ENCODE assay signal across 8 mouse cellular contexts in the genomic region with DNA sequence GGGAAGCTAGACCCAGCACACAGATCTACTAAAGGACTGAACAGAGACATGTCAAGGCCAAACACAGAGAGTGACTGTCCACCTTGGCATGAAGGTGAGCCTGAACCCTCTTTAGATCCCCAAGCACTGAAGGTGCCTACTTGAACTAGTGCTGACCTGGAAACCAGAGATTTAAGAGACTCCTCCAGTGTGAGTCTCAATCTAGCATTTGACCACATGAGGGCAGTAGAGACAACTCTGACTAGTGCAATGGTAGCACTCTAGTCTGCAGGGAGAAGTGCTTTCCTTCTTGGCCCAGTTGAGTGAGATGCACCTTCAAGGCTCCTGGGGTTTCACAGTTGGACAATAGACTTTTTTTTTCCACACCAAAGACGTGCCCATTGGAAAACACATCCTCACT. TPM values are rescaled to one million over a fixed set of nuclear protein-coding genes. Genes with fewer than 3 reads are reported as not detected.
DNase-seq lines count a peak whose midpoint lies in the region; ATAC-seq and TF ChIP-seq lines count a peak whose summit lies in the region.
"Had no signal": no experiment of that assay in that cellular context is flagged by ENCODE, and none has a peak within 500 bp of the region (broad histone marks: within the 10 kb centered on the region; RNA-seq: fewer than 3 reads in every experiment).

No protein-coding gene starts in this region.

- no peaks in the 10 kb centered on the region for H3K27me3 ChIP-seq in liver, embryonic 11.5 days (replicated peaks; ENCODE audit: control insufficient read depth, insufficient read depth, low read length)
- H3K27me3 ChIP-seq in intestine, embryonic 15.5 days (replicated peaks), result no peaks in the 10 kb centered on the region
- no peaks in the 10 kb centered on the region for H3K27me3 ChIP-seq in lung, postnatal 0 days (replicated peaks; ENCODE audit: insufficient read depth, low read length)

- no peak overlapping the region for H3K9ac ChIP-seq in liver, embryonic 11.5 days (ENCODE audit: low read depth, low read length)
- no peak overlapping the region for H3K9ac ChIP-seq in intestine, embryonic 15.5 days
- H3K9ac ChIP-seq in lung, postnatal 0 days (replicated peaks; ENCODE audit: low read depth), result no peak overlapping the region

- no peaks in the 10 kb centered on the region for H3K4me1 ChIP-seq in liver, embryonic 11.5 days (replicated peaks; ENCODE audit: control insufficient read depth, insufficient read depth, low read length)
- H3K4me1 ChIP-seq in bone marrow, adult 2 months (ENCODE audit: control insufficient read depth, insufficient read depth, low read length), result peaks cover 9% of the 10 kb centered on the region
- no peaks in the 10 kb centered on the region for H3K4me1 ChIP-seq in intestine, embryonic 15.5 days (replicated peaks)
- H3K4me1 ChIP-seq in lung, postnatal 0 days (ENCODE audit: insufficient read depth, low read depth, low read length), result no peaks in the 10 kb centered on the region

- no peak for TF ChIP-seq EP300 in lung, postnatal 0 days (IDR thresholded peaks at IDR 0.05)

- DNase-seq in liver, result peak; percentile 25
- no peak for DNase-seq in liver, embryonic 11.5 days (ENCODE audit: low spot score)
- peak; percentile 52 for DNase-seq in embryo, embryonic 11.5 days (ENCODE audit: low read depth, low spot score)
- DNase-seq in lung, postnatal 0 days (ENCODE audit: low spot score), result peak; percentile 76
- peak; percentile 62 for DNase-seq in retina, postnatal 7 days (ENCODE audit: low read depth, low spot score)

- H3K4me2 ChIP-seq in liver, embryonic 11.5 days, result no peak overlapping the region
- H3K4me2 ChIP-seq in intestine, embryonic 15.5 days (replicated peaks), result no peak overlapping the region
- H3K4me2 ChIP-seq in lung, postnatal 0 days (replicated peaks; ENCODE audit: low read depth, low read length), result no peak overlapping the region

- H3K27ac ChIP-seq in liver, embryonic 11.5 days (ENCODE audit: low read depth, low read length), result no peak overlapping the region
- no peak overlapping the region for H3K27ac ChIP-seq in bone marrow, adult 2 months (ENCODE audit: control insufficient read depth, insufficient read depth, low read depth, low read length, poor library complexity)
- H3K27ac ChIP-seq in intestine, embryonic 15.5 days, result no peak overlapping the region
- no peak overlapping the region for H3K27ac ChIP-seq in lung, postnatal 0 days (ENCODE audit: low read length)
- H3K27ac ChIP-seq: macrophage had no signal

- TF ChIP-seq CTCF in bone marrow, adult 2 months (IDR thresholded peaks at IDR 0.05; ENCODE audit: control insufficient read depth, insufficient read depth, low read length), result peak; percentile 46
- TF ChIP-seq CTCF in lung, postnatal 0 days (IDR thresholded peaks at IDR 0.05), result peak; percentile 90

- 29% methylated on average over 1 of the region's 1 CpGs for WGBS in liver, embryonic 11.5 days
- WGBS in bone marrow, adult 2 months, result 35% methylated on average over 1 of the region's 1 CpGs
- 40% methylated on average over 1 of the region's 1 CpGs for WGBS in intestine, embryonic 15.5 days
- 43% methylated on average over 1 of the region's 1 CpGs for WGBS in lung, postnatal 0 days

- H3K9me3 ChIP-seq in liver, embryonic 11.5 days (ENCODE audit: control insufficient read depth, low read length), result no peaks in the 10 kb centered on the region
- H3K9me3 ChIP-seq in intestine, embryonic 15.5 days, result no peaks in the 10 kb centered on the region
- no peaks in the 10 kb centered on the region for H3K9me3 ChIP-seq in lung, postnatal 0 days (ENCODE audit: low read length)

- no peak overlapping the region for H3K4me3 ChIP-seq in liver, embryonic 11.5 days (ENCODE audit: low read depth, low read length)
- H3K4me3 ChIP-seq in bone marrow, adult 2 months (replicated peaks; ENCODE audit: control insufficient read depth, low read depth, low read length), result no peak overlapping the region
- no peak overlapping the region for H3K4me3 ChIP-seq in intestine, embryonic 15.5 days (replicated peaks)
- H3K4me3 ChIP-seq in lung, postnatal 0 days (ENCODE audit: low read depth, low read length), result no peak overlapping the region

- no peak for TF ChIP-seq POLR2A in bone marrow, adult 2 months (IDR thresholded peaks at IDR 0.05; ENCODE audit: borderline replicate concordance, control insufficient read depth, low read depth, low read length)

- ATAC-seq in liver, embryonic 11.5 days (replicated peaks; ENCODE audit: low FRiP score), result no peak; the same call in 1 of the 2 replicates
- peak; percentile 56; the same call in 1 of the 2 replicates for ATAC-seq in intestine, embryonic 15.5 days
- ATAC-seq in lung, postnatal 0 days, result no peak; the same call in 1 of the 2 replicates

- H3K36me3 ChIP-seq in liver, embryonic 11.5 days (ENCODE audit: control insufficient read depth, insufficient read depth, low read length), result peaks cover 2% of the 10 kb centered on the region; the same call in 1 of the 2 replicates
- peaks cover 3% of the 10 kb centered on the region; the same call in 1 of the 2 replicates for H3K36me3 ChIP-seq in intestine, embryonic 15.5 days
- no peaks in the 10 kb centered on the region for H3K36me3 ChIP-seq in lung, postnatal 0 days (ENCODE audit: insufficient read depth, low read length)

RNA-seq across cellular contexts. Expression of gene Cd276, which starts 20.5 kb away (rescaled TPM):
- polyA plus RNA-seq in liver, embryonic 11.5 days (2014; fragmentation: Nextera tagmentation; extraction: Ambion mirVana), result 14.9 and 17.8 TPM in 2 replicates
- polyA plus RNA-seq in bone marrow, adult 2 months (2011; ENCODE audit: insufficient read depth, insufficient read length, low replicate concordance, missing spikeins), result 0.88 and 5.0 TPM in 2 replicates
- 22.7 and 23.6 TPM in 2 replicates for polyA plus RNA-seq in intestine, embryonic 15.5 days (2015; fragmentation: Nextera tagmentation; extraction: Ambion mirVana)
- polyA plus RNA-seq in lung, postnatal 0 days (2015; fragmentation: Nextera tagmentation; extraction: Ambion mirVana), result 9.9 and 10.7 TPM in 2 replicates

RNA-seq across cellular contexts. Expression of gene Insyn1, which starts 46.4 kb away (rescaled TPM):
- 0.30 and 0.43 TPM in 2 replicates for polyA plus RNA-seq in liver, embryonic 11.5 days (2014; fragmentation: Nextera tagmentation; extraction: Ambion mirVana)
- not detected in 2 replicates for polyA plus RNA-seq in bone marrow, adult 2 months (2011; ENCODE audit: insufficient read depth, insufficient read length, low replicate concordance, missing spikeins)
- polyA plus RNA-seq in intestine, embryonic 15.5 days (2015; fragmentation: Nextera tagmentation; extraction: Ambion mirVana), result 0.67 and 0.96 TPM in 2 replicates
- 1.0 and 1.2 TPM in 2 replicates for polyA plus RNA-seq in lung, postnatal 0 days (2015; fragmentation: Nextera tagmentation; extraction: Ambion mirVana)
- polyA plus RNA-seq: macrophage had no signal

RNA-seq across cellular contexts. Expression of gene Nptn, which starts 47.3 kb away (rescaled TPM):
- 113 and 114 TPM in 2 replicates for polyA plus RNA-seq in liver, embryonic 11.5 days (2014; fragmentation: Nextera tagmentation; extraction: Ambion mirVana)
- 47.4 and 86.9 TPM in 2 replicates for polyA plus RNA-seq in bone marrow, adult 2 months (2011; ENCODE audit: insufficient read depth, insufficient read length, low replicate concordance, missing spikeins)
- 119 TPM in 2 replicates for polyA plus RNA-seq in intestine, embryonic 15.5 days (2015; fragmentation: Nextera tagmentation; extraction: Ambion mirVana)
- polyA plus RNA-seq in lung, postnatal 0 days (2015; fragmentation: Nextera tagmentation; extraction: Ambion mirVana), result 132 and 133 TPM in 2 replicates
